Mouse (Mus musculus): ENCODE measurements around the gene Pkib.

- TF ChIP-seq POLR2A (IDR thresholded peaks at IDR 0.05; ENCODE audit: borderline replicate concordance, extremely low read depth, low read depth, low read length) (no peak), CTCF (IDR thresholded peaks at IDR 0.05; ENCODE audit: insufficient read depth, low read length) (no peak)
Measured at GRCm38 (mm10) chr10:57747127-57747526, 115.3 kb downstream of the Pkib start.

Data from lung, adult 2 months (tissue).